Comparison of ENCODE assay signal across 8 mouse cellular contexts in genomic region chr4:131521307-131521651, GRCm38 (mm10).
"Had no signal": no experiment of that assay in that cellular context is flagged by ENCODE, and none has a peak within 500 bp of the region (broad histone marks: within the 10 kb centered on the region; RNA-seq: fewer than 3 reads in every experiment).

No protein-coding gene starts in this region.

- DNase-seq: kidney, adult 18-20 months; kidney, adult 9 months; kidney, postnatal 14 days; kidney, postnatal 4 days; liver, postnatal 0 days; lung, embryonic 14.5 days; spleen, adult 18-20 months; thymus, postnatal 25 days had no signal
